Mouse (Mus musculus) embryonic facial prominence, embryonic 10.5 days (tissue): ENCODE data around the gene Hmmr. TPM values are rescaled to one million over a fixed set of nuclear protein-coding genes. Genes with fewer than 3 reads are reported as not detected.

Source experiments
- DNase-seq: peaks from one replicate; pipeline ENCODE4 v3.0.0-alpha.2; 2017; ENCODE audit warnings: low spot score
- H3K27ac ChIP-seq: fragments of 300-500 bp; sonication (generic); replicated peaks from 2 replicates; pipeline ENCODE4 v1.5.1; 2016; ENCODE audit warnings: mild to moderate bottlenecking
- H3K27me3 ChIP-seq: fragments of 300-500 bp; sonication (generic); replicated peaks from 2 replicates; pipeline ENCODE4 v1.6.1; 2016; ENCODE audit warnings: low read depth, mild to moderate bottlenecking; ENCODE audit not compliant: poor library complexity, severe bottlenecking
- H3K36me3 ChIP-seq: fragments of 300-500 bp; sonication (generic); replicated peaks from 2 replicates; pipeline ENCODE4 v1.6.1; 2016; ENCODE audit warnings: mild to moderate bottlenecking, moderate library complexity
- H3K4me1 ChIP-seq: fragments of 300-500 bp; sonication (generic); 2 replicates; pipeline ENCODE4 v1.6.1; 2016
- H3K4me3 ChIP-seq: fragments of 300-500 bp; sonication (generic); 2 replicates; pipeline ENCODE4 v1.5.1; 2016; ENCODE audit warnings: mild to moderate bottlenecking, moderate library complexity
- H3K9me3 ChIP-seq: fragments of 300-500 bp; sonication (generic); 2 replicates; pipeline ENCODE4 v1.6.1; 2016; ENCODE audit warnings: mild to moderate bottlenecking
- WGBS: fragments of 180-500 bp; shearing (Covaris S2); methylation state at CpG from one replicate; pipeline ENCODE4 v1.1.7; 2016; 5-methylcytosine and 5-hydroxymethylcytosine counted together
- polyA plus RNA-seq: library from polyadenylated mRNA; unstranded; fragments of >200 nt; fragmentation: Nextera tagmentation; extraction: Ambion mirVana; gene quantifications from 2 replicates; pipeline ENCODE4 v1.2.1, GENCODE M21; 2016

Hmmr gene
- polyA plus RNA-seq = 59.2 and 59.4 TPM in 2 replicates

- H3K4me1 ChIP-seq = peaks cover 24% of the 10 kb centered on the region
- H3K27me3 ChIP-seq = no peaks in the 10 kb centered on the region
- WGBS = under 1% methylated on average over 52 of the region's 52 CpGs
- peaks cover 59% of the 10 kb centered on the region for H3K36me3 ChIP-seq
- peak within 1 kb of the TSS; percentile 93 for H3K4me3 ChIP-seq
- peak; percentile 94 for DNase-seq
- peak within 1 kb of the TSS; percentile 96 for H3K27ac ChIP-seq
- no peaks in the 10 kb centered on the region for H3K9me3 ChIP-seq
Observed at GRCm38 (mm10) chr11:40733339-40734174, at the start of gene Hmmr, which contains the start of gene Nudcd2. Gene Hmmr, minus strand, starts transcription at chr11:40733422. Gene Nudcd2, plus strand, starts transcription at chr11:40733667.

- WGBS = 82% methylated on average over 2 of the region's 2 CpGs
- Histone ChIP-seq H3K27me3 (no peaks in the 10 kb centered on the region), H3K4me3 (no peak overlapping the region), H3K9me3 (no peaks in the 10 kb centered on the region), H3K4me1 (no peaks in the 10 kb centered on the region), H3K36me3 (no peaks in the 10 kb centered on the region), H3K27ac (no peak overlapping the region)
- DNase-seq = no peak
Observed at GRCm38 (mm10) chr11:40781857-40782256, 48.6 kb upstream of the Hmmr start.

DNA sequence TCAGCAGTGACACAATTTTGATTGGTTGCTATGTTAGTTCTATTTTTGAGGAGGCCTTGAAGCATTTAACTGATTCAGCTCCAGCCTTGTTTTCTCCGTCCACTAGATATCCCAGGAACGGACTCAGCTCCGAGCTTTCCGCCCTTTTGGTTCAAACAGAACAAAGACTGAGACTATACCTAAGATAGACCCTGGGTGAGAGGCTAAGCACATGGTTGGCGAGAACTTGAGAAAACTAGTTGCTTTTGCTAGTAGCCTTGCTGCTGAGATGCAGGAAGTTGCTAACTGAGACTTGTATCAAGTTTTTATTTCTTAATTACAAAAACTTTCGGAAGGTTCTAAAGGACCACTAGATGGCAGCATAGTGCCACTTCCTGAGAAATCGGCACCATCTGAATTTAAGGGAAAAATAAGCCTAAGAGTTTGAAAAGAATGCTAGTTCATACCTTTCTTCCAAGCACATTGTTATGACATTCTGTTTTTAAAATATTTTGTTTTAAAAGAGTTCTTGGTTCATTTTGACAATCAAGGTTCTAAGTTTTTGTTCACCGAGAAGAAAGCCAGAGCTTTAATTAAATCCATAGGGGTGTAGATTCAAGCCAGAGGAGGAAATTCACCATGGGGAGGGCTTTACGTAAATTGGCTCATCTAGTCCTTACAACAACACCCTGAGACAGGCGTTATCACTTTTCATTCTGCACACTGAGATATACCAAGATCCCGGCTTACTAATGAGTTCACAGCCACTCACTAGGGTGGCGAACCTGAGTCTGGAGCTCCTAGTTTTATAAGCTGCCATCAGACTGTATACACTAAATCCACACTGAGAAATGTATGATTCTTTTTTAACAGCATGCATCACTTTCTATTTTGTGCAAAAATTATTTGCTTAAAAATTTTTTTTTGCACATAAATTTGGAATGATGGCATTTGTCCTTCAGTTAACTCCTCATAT is 42.4 kb upstream of the Hmmr start:
- Histone ChIP-seq H3K4me1 (no peaks in the 10 kb centered on the region), H3K4me3 (no peak overlapping the region), H3K36me3 (no peaks in the 10 kb centered on the region), H3K27me3 (no peaks in the 10 kb centered on the region), H3K9me3 (no peaks in the 10 kb centered on the region), H3K27ac (no peak overlapping the region)
- no peak for DNase-seq
- WGBS = 49% methylated on average over 12 of the region's 12 CpGs

GRCm38 (mm10) chr11:40764690-40765089 is 31.5 kb upstream of the Hmmr start:
- H3K4me1 ChIP-seq = no peaks in the 10 kb centered on the region
- 83% methylated on average over 4 of the region's 4 CpGs for WGBS
- H3K9me3 ChIP-seq = no peaks in the 10 kb centered on the region
- H3K36me3 ChIP-seq = no peaks in the 10 kb centered on the region
- no peak overlapping the region for H3K4me3 ChIP-seq
- DNase-seq = no peak
- no peaks in the 10 kb centered on the region for H3K27me3 ChIP-seq
- no peak overlapping the region for H3K27ac ChIP-seq

- DNase-seq = peak; percentile 16
- no peaks in the 10 kb centered on the region for H3K36me3 ChIP-seq
- no peaks in the 10 kb centered on the region for H3K9me3 ChIP-seq
- no peak overlapping the region for H3K4me3 ChIP-seq
- H3K4me1 ChIP-seq = no peaks in the 10 kb centered on the region
- H3K27ac ChIP-seq = no peak overlapping the region
- 32% methylated on average over 2 of the region's 2 CpGs for WGBS
- H3K27me3 ChIP-seq = no peaks in the 10 kb centered on the region
Observed at GRCm38 (mm10) chr11:40763395-40763794, 30.2 kb upstream of the Hmmr start.

GRCm38 (mm10) chr11:40759896-40760295 is 26.7 kb upstream of the Hmmr start:
- H3K36me3 ChIP-seq = no peaks in the 10 kb centered on the region
- no peak for DNase-seq
- no peaks in the 10 kb centered on the region for H3K9me3 ChIP-seq
- no peaks in the 10 kb centered on the region for H3K27me3 ChIP-seq
- 81% methylated on average over 8 of the region's 8 CpGs for WGBS
- H3K27ac ChIP-seq = no peak overlapping the region
- peaks cover 7% of the 10 kb centered on the region; the same call in 1 of the 2 replicates for H3K4me1 ChIP-seq
- no peak overlapping the region for H3K4me3 ChIP-seq

DNA sequence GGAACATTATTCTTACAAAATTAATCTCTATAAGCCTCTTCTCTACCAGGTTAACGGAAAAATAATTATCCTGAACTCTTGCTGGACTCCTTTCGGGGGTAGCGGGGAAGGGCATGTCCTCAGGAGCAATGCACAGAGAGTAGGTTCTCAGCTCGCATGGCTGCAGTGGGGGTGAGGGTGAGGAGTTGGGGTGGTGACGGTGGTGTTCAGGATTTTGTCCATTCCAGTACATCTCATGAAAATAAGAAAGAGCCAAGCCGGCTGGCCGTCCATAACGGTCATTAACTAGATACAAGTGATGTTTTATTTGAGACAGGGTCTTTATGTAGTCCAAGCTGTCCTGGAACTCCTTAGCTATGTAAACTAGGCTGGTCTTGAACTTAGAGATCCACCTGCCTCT is 22.7 kb upstream of the Hmmr start:
- H3K4me1 ChIP-seq = peaks cover 20% of the 10 kb centered on the region
- WGBS = 88% methylated on average over 8 of the region's 8 CpGs
- H3K27me3 ChIP-seq = no peaks in the 10 kb centered on the region
- no peak overlapping the region for H3K4me3 ChIP-seq
- H3K36me3 ChIP-seq = peaks cover 6% of the 10 kb centered on the region; the same call in 1 of the 2 replicates
- peak overlapping the region; percentile 91 for H3K27ac ChIP-seq
- no peak for DNase-seq
- no peaks in the 10 kb centered on the region for H3K9me3 ChIP-seq

GRCm38 (mm10) chr11:40755109-40755627 is 21.9 kb upstream of the Hmmr start, which contains the start of gene Ccng1:
Gene Ccng1, minus strand, starts transcription at chr11:40755311.
- H3K27me3 ChIP-seq = no peaks in the 10 kb centered on the region
- peak within 1 kb of the TSS; percentile 91 for H3K27ac ChIP-seq
- H3K4me1 ChIP-seq = peaks cover 20% of the 10 kb centered on the region
- under 1% methylated on average over 25 of the region's 25 CpGs for WGBS
- peak; percentile 93 for DNase-seq
- no peaks in the 10 kb centered on the region for H3K9me3 ChIP-seq
- peaks cover 7% of the 10 kb centered on the region; the same call in 1 of the 2 replicates for H3K36me3 ChIP-seq
- peak within 1 kb of the TSS; percentile 87 for H3K4me3 ChIP-seq

- no peak for DNase-seq
- Histone ChIP-seq H3K4me1 (peaks cover 20% of the 10 kb centered on the region), H3K9me3 (no peaks in the 10 kb centered on the region), H3K27me3 (no peaks in the 10 kb centered on the region), H3K27ac (peak overlapping the region; percentile 91), H3K4me3 (peak overlapping the region; percentile 87), H3K36me3 (peaks cover 11% of the 10 kb centered on the region)
- 4% methylated on average over 19 of the region's 19 CpGs for WGBS
Observed at GRCm38 (mm10) chr11:40754664-40755107, 21.5 kb upstream of the Hmmr start.

- Histone ChIP-seq H3K4me3 (no peak overlapping the region), H3K27me3 (no peaks in the 10 kb centered on the region), H3K36me3 (peaks cover 12% of the 10 kb centered on the region), H3K4me1 (peaks cover 20% of the 10 kb centered on the region), H3K9me3 (no peaks in the 10 kb centered on the region), H3K27ac (no peak overlapping the region)
- 78% methylated on average over 6 of the region's 6 CpGs for WGBS
- DNase-seq = no peak
Observed at GRCm38 (mm10) chr11:40753836-40754235, 20.6 kb upstream of the Hmmr start.

DNA sequence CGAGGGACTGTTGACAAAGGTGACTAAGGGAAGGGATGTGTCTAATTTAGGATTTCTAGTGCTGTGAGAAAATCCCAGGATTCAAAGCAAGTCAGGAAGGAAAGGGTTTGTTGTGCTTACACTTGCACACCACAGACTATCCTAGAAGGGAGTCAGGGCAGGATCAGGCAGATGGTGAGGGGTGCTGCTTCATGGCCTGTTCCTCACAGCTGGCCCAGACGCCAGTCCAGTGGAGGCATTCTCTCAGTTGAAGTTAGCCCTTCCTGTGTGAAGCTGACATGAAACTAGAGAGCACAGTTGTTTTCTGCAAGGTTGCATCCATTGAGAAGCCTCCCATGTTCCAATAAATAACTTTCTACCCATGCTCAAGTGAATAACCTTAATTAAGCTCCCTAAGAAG is 14.5 kb upstream of the Hmmr start:
- Histone ChIP-seq H3K4me1 (no peaks in the 10 kb centered on the region), H3K4me3 (no peak overlapping the region), H3K27ac (no peak overlapping the region), H3K27me3 (no peaks in the 10 kb centered on the region), H3K9me3 (no peaks in the 10 kb centered on the region), H3K36me3 (peaks cover 17% of the 10 kb centered on the region)
- WGBS = 86% methylated on average over 2 of the region's 2 CpGs
- no peak for DNase-seq

DNA sequence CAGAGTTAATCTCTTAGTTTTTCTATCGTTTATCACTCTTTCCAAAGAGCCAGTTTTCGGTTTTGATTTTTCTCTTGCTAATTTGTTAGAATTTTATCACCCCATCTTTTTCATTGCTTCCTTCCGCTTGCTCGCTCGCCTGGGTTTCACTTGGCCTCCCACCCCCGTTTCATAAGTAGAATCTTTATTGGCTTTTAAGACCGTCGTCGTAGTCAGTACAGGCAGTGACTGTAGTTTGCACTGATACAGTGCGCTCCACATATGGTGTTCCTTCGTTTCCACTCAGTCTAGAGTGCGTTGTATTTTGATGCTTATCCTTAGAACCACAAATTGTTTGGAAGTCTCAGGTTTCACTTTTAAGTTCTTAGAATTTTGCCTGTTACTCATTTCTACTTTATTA is 13.1 kb upstream of the Hmmr start:
- H3K27ac ChIP-seq = no peak overlapping the region
- WGBS = 91% methylated on average over 12 of the region's 12 CpGs
- H3K4me1 ChIP-seq = no peaks in the 10 kb centered on the region
- H3K36me3 ChIP-seq = peaks cover 21% of the 10 kb centered on the region
- DNase-seq = no peak
- no peaks in the 10 kb centered on the region for H3K27me3 ChIP-seq
- no peaks in the 10 kb centered on the region for H3K9me3 ChIP-seq
- no peak overlapping the region for H3K4me3 ChIP-seq
